Mouse (Mus musculus) duodenum, adult 2 months (tissue): ENCODE measurements around the gene Wasf2. TPM values are rescaled to one million over a fixed set of nuclear protein-coding genes. Genes with fewer than 3 reads are reported as not detected.

ENCODE experiments used
- polyA plus RNA-seq: library from polyadenylated mRNA; depleted of rRNA; stranded (reverse); fragments of >200 nt; gene quantifications from 2 replicates; pipeline ENCODE4 v1.2.3, GENCODE M21; 2012; ENCODE audit warnings: low replicate concordance; rRNA removed

The Wasf2 gene
- 38.1 and 50.0 TPM in 2 replicates for polyA plus RNA-seq

DNA sequence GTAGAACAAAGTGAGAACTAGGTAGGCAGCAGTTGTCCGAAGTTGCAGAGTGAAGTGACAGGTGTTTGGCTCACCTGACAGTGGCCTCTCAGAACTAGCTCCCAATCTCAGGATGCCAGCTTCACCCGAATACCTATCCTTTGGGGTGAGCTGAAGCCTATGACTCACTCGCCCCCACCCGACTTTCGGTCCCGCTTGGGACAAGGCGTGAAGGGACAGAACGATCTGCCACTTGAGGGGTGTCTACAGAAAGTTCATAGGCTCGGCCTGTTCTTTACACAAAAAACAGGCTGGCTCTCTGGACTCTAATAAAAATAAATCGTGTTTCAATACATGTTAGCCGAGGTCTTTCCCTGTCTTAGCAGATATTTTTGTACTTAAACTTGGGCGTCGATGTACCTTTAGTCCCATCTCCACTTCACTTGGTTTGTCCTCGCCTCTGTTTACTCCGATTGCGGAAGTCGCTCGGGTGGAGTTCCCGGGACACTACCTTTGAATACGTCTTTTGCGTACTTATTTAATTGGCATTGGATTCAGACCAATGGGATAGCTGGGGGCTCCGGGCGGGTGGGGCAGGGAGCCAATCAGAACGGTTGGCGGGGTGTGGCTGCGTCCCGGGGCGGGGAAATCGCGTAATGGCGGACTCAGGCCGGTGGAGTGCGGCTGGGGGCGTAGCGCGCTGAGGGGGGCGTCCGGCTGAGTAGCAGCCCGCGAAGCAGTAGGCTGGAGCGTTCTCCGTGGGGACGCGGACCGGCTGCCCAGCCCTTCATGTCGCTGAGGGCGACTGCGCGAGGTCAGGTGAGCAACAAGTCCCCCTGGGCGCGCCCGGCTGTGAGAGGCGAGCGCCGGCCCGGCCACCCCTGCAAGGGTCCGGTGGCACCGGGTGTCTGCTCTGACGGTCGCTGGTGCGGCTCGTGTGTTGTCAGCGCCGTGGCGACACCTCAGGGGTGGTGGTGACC, at the start of gene Wasf2:
Gene Wasf2 (plus strand): TSS at position 575 of the 959 bp plus-strand sequence.

DNA sequence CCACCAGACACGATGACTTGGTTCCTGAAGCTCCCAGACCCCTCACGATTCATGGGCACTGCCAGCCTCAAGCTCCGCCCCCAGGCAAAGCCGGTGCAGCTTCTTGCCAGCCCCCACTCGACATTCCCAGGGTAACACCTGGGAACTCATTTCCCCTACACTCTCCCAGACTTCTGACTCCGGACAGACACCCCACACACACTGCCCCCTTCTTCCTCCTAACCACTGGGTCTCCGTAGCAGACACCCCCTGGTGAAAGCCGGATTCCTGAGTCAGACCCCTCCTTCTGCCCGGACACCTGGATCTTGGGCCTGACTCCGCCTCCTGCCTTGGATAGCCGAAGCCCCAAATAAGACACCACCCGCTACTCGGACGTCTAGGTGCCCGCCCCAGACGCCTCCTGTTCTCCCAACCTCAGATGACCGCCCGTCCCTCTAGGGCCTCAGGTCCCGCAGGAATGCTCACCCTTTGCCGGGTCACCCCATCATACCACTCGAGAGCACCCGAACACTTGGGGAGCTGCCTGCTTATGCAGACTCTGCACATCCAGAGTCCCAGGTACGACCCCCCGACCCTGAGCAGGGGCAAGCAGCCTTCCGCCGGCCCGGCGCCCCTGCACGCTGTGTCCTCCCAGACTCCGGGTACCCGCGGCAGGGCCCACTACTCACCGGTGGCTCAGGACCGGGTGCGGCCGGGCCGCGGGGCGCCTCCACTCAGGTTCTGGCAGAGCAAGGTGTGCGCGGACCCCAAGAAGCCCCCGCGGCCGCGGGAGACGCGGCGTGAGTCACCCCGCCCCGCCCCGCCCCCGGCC, 81.7 kb downstream of the Wasf2 start, which contains the start of the genes Cd164l2 and Gpr3:
Gene Cd164l2 (plus strand): TSS at position 381 of the 811 bp plus-strand sequence.
Gene Gpr3 (minus strand): TSS at position 786 of the 811 bp plus-strand sequence.

DNA sequence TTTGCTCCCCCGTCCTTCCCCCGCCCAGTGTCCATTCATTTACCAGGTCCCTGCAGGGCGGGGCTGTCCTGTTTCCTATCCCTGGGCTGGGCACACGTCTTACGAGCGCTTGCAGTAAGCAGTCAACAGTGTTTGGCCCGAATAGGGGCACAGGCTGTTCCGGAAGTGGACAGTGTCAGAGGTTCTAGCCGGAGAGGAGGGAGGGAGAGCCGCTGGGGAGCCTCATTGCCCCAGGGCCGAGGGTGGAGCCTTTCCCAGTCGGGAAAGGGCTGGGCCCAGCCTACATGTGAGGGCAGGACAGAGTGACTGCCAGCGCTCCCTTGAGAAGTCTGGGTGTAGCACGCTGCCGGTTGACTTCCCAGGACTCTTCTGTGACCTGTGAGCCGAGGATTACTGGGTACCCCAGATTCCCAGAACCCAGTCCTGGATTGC, 110.2 kb downstream of the Wasf2 start, which contains the start of gene Map3k6:
Gene Map3k6 (plus strand): TSS at position 329 of the 432 bp plus-strand sequence.

Other genes starting within 250 kb of the Wasf2 start
- 12.5 and 15.2 TPM in 2 replicates for gene Stx12, start 246.0 kb upstream of the Wasf2 start, polyA plus RNA-seq
- gene Fam76a, start 207.9 kb upstream of the Wasf2 start, polyA plus RNA-seq: 7.8 and 9.3 TPM in 2 replicates
- gene Fgr, start 156.4 kb upstream of the Wasf2 start, polyA plus RNA-seq: 2.6 and 2.7 TPM in 2 replicates
- gene Ahdc1, start 119.2 kb upstream of the Wasf2 start, polyA plus RNA-seq: 17.6 and 17.9 TPM in 2 replicates
- 0.62 and 2.0 TPM in 2 replicates for gene Cd164l2, start 81.6 kb downstream of the Wasf2 start, polyA plus RNA-seq
- gene Gpr3, start 82.0 kb downstream of the Wasf2 start, polyA plus RNA-seq: 0.06 and 0.16 TPM in 2 replicates
- gene Map3k6, start 110.3 kb downstream of the Wasf2 start, polyA plus RNA-seq: 4.2 and 12.0 TPM in 2 replicates
- 8.8 and 16.1 TPM in 2 replicates for gene Sytl1, start 132.6 kb downstream of the Wasf2 start, polyA plus RNA-seq
- 45.8 and 48.9 TPM in 2 replicates for gene Tmem222, start 147.3 kb downstream of the Wasf2 start, polyA plus RNA-seq
- gene Wdtc1, start 223.0 kb downstream of the Wasf2 start, polyA plus RNA-seq: 80.5 and 151 TPM in 2 replicates
- 45.1 and 60.2 TPM in 2 replicates for gene Slc9a1, start 239.2 kb downstream of the Wasf2 start, polyA plus RNA-seq